Mouse (Mus musculus) spleen, adult 12 weeks (tissue): Measurements from ENCODE around the gene Hoxc6.

Source experiments
- DNase-seq: peaks from one replicate; pipeline ENCODE4 v3.0.0; 2022; ENCODE audit warnings: low spot score

The Hoxc6 gene

DNA sequence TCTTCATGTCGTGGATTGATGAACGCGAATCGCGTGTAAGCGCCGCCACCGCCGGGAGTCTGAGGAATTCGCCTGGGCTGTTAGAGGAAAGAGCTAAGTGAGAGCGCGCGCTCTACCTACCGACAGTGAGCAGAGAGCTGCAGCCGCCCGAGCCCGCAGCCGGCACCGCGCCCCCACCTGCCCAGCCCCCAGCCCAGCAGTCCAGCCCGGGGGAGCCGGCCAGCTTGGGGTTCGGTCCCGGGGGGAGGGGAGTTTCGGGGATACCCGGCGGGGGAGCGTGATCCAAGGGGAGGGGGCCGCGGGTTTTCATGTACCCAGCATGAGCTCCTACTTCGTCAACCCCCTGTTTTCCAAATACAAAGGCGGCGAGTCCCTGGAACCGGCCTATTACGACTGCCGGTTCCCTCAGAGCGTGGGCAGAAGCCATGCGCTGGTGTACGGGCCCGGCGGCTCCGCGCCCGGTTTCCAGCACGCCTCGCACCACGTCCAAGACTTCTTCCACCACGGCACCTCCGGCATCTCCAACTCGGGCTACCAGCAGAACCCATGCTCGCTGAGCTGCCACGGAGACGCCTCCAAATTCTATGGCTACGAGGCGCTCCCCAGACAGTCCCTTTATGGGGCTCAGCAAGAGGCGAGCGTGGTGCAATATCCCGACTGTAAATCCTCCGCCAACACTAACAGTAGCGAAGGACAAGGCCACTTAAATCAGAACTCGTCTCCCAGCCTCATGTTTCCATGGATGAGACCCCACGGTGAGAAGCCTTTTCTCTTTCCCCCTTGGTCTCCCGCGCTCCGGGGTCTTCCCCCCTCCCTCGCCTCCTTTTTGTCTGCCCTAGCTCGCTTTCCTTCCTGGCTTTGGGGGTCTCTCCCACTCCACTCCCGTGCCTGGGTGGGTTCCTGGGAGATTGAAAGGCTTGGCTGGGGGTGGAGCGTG lies 7.3 kb upstream of the Hoxc6 start, which contains the start of gene Hoxc8:
Gene Hoxc8, plus strand, starts transcription at position 147 of the 937 bp plus-strand sequence.
- no peak for DNase-seq

DNA sequence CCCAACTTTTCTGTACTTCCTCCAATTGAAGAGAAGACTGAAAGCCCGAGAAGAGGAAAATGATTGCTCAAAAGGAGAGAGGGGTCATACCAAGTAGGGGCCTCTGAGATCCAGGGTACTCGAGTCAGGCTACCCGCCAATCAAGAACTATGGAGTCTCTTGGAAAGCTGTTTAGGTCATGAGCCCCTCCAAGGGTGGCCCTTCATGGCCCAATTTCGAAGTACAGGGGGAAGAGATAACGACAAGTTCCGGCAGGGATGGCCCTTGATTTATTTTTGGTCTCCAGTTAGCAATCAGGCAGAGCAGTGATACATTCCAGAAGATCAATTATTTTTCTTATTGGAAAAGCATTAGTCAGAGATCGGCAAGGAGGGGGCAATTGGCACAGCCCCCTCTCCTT lies 6.3 kb upstream of the Hoxc6 start:
- no peak for DNase-seq

DNA sequence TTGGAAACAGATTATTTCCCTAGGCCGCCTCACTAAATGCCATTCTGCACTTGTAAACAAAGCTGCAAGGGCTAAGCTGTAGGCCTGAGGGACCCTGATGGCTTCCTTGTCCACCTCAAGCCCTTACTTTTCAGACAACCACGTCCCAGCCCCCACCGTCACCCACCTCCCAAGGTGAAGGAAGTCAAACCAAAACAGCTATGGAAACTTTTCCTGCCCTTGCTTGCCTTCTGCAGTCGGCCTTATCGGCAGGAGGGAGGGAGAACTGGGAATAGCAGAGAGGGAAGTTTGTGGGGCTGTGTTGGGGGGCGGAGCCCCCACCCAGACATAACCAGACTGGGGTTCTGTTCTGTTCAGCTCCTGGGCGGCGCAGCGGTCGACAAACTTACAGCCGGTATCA lies 5.9 kb upstream of the Hoxc6 start:
- no peak for DNase-seq

DNA sequence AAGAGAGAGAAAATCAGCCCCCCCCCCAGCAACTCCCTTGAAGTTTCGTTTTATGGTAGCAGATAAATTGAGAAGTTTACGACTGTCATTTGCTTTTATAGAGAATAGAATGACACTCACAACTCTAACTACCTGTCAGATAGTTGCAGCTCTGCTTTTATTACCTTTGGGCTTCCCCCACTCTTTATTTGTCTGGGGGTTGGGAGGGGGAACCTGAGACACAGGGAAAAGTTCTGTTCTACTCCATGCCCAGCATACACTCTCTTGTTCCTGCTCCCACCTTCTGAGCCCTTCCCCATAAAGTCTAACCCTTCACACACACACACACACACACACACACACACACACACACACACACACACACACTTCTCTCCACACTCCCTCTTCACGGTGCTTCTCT lies 5.2 kb upstream of the Hoxc6 start:
- no peak for DNase-seq

DNA sequence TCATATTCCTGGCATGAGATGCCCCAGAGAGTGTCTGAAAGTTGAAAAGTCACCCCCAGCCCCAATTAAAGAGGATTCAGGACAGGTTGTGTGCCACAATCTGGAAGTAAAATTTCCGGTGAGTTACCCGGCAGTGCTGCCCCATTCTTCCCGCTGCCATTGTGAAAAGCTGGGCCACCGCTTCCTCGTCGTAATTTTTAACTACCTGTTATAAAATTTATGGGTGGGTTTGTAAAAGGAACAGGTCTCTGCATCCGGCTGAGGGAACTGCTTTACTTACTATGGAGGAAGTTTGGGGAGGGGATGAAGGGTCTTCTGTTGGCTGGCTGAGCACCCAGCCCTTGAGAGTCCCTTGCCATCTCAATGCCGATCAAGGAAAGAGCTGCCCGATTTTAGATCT lies 1.5 kb upstream of the Hoxc6 start:
- no peak for DNase-seq

DNA sequence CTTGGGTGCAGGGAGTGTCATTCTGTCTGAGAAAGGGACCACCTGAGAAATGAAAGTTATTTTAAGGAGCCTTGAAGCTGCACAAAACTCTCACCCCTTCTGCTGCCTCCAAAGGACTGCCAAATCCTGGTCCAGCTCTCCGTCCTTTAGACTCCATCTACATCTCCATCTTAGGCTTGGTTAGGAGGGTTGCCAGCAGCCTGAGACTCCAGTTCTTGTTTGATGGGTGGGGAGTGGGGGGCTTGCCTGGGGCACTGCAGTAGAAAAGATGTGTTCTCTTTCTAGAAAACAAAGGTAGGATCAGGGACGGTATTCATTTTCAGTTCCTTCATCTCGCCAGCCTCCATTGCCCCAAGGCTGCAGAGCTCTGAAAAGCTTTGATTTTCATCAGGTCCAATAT lies 626 bp upstream of the Hoxc6 start:
- no peak for DNase-seq

DNA sequence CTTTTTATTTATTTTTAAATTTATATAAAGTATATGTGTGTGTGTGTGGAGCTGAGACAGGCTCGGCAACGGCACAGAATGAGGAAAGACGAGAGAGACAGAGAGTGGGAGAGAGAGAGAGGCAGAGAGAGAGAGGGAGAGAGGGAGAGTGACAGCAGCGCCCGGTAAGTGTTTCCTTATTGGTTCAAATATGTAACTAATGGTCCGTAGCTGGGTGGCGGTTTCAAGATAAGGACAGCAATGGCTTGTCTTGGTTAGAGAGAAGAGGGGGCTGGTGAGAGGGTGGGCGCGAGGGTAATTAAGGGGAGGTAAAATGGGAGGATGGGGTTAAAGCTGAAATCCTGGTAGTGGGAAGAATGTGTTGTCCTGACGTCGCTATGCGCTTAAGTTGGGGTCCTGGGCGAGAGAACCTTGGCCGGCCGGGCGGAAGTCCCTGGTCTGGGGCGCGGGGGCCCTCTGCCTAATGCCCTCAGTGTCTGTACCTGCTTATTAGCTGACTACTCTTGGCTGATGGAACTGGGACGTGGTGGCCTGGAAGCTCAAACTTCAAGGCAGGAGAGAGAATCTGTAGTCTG lies 638 bp downstream of the Hoxc6 start:
- no peak for DNase-seq

DNA sequence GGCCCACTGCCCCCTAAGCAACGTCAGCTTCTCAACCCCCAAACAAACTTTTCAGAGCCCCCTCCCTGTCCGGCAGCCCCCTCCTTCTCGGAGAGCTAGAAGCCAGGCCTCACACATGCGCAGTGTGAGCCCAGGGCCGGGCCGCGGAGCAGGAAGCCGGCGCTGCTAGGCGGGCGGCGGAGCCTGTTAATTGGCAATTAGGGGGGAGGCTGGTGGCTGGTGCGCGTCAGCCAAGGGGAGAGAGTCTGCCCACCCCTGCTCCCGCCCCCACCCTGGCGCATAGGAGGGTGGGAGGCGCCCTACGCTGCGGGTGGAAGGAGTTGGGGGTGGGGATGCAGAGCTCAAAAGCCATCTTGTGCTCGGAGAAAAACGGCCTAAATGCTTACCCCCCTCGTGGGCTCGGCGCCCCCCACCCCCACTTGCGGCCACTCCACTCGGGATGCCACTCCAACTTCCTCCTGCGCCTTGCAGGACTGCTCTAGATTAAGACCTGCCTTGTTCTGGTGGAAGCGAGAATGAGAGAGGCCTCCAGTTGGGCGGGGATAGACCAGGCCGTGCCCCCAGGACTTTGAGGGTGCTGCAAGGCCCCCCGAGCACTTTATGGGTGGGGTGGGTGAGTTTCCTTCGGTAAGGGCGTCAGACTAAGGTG lies 1.2 kb downstream of the Hoxc6 start:
- DNase-seq: no peak

DNA sequence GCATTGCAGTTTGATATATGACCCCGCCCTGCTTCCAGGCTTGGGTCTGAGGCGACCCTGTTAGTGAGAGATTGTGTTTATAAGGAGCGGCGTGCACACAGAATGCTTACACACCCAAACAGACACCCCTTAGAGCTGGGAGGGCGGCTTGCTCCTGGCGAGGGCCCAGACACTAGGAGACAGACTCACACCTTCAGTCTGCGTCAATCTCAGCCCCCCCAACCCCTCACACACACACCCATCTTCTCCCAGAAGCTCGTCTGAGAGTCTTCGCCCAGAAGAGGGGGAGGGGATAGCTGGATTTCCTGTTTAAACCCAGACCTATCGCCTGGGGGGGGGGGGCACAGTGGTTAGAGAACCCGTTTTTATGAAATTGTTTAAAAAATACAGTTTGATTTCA lies 1.9 kb downstream of the Hoxc6 start:
- no peak for DNase-seq

DNA sequence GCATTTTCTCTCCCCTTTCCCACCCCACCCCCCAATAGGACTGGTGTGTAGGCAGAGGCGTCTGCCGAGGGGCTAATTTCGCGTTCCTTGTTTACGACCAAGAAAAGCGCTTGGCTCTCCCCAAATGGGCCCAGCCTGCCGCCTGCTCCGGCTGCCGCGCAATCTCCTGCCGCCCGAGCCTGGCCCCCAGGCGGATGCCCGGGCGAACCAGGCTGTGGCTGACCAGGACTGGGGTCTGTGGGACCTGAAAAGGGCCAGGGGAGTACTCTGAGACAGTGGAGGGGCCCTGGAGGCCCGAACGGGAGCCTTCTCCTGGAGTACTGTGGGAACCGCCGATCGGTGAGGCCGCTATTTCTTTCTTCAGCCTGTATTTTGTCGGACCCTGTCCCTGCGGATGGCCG lies 2.4 kb downstream of the Hoxc6 start:
- no peak for DNase-seq

DNA sequence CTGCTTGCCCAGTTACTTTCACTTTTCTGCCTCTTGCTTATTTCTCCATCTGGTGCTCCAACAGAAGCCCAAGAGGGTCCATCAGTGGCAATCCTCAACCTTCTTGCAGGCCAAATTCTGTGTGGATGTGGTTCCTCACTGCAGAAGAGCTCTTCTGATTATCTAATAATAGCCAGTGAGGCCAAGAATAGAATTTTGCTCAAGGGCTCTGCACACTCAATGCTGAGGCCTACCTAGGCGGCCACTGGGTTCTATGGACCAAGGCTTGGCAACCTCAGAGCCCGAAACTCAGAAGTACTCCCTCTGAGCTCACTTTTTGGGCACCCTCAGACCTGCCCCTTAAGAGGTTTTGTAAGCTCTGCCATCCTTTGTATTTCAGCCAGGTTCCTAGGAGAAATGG lies 3.3 kb downstream of the Hoxc6 start:
- DNase-seq: no peak

DNA sequence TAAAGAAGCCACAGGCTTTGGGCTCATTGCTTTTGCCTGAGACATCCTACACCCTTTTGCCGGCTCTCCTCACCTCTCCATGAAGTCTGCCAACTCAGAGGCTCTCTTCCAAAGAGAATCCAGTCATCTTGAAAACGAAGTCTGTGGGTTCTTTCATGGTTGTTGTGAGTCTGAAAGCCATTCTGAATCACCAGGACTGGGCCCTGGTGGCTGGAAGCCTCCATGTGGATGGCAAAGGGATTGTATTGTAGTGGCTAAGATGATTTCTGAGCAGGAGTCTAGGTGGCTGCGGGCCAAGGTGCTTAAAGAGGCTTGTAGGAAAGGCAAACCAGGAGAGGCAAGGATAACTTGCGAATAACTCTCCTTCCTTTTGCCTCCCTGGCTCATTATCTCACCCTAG lies 4.1 kb downstream of the Hoxc6 start:
- no peak for DNase-seq

DNA sequence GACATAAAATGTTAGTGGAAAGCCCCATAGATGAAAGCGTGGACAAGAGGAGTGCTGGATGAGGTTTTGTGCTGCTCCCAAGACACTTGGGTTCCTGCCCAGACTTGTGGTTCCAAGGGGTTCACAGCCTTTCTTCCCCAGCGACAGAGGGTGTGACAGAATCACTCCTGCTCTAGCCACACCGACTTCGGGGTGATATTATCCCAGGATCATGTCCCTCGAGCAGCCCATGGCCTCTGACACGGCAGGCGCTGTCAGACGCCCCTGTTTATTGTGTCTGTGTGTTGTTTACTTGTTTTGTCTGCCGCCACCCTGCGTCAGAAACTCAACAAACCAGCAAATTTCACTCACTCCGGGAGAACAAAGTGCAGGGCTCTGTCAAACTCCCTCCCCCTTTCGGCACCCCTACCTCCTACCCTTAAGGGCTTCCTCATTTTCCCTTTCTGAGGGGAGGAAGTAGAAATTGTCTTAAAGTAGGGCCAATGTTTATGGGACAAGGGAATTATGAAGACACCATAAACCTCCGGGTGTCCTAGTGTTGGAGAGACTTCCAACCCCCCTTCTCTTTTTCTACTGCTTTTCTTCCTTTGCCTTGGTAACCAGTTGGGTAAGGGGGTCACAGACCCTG lies 4.9 kb downstream of the Hoxc6 start:
- DNase-seq: no peak

DNA sequence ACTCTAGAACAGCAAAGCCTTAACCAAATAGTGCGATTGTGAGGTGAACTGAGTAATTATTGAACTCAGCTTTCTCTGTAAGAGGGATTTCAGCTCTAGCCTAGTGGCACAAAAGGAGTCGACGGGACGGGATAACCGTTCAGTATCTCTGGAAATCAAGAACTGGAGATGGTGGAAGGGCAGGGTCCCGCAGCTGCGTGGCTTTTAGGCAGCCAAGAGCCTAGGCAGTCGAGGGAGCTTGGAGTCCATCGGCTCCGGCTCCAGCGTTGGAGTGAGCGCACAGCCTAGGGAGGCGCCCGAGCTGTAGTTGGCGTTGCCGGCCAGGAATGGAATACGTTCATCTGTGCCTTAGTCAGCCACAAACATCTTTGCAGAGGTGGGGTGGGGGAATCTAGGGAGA lies 7.3 kb downstream of the Hoxc6 start:
- DNase-seq: no peak

DNA sequence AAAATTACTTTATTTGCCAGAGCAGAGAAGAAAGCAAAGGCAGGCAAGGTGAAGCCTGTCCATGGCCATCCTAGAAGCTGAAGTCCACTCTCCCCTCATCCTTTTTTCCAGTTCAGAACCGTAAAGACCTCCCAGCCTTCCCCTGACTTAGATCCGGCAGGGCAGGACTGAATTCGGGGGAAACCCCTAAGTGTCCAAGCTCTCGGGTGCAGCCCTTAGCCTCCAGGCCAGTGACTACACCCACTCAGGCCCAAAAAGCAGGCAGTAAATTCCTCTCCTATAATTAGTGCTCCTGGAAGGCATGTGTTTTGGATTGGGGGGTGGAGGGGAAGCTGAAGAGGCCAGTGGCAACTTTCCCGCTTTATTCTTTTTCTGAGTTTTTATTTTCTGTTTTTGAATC lies 7.7 kb downstream of the Hoxc6 start:
- no peak for DNase-seq

DNA sequence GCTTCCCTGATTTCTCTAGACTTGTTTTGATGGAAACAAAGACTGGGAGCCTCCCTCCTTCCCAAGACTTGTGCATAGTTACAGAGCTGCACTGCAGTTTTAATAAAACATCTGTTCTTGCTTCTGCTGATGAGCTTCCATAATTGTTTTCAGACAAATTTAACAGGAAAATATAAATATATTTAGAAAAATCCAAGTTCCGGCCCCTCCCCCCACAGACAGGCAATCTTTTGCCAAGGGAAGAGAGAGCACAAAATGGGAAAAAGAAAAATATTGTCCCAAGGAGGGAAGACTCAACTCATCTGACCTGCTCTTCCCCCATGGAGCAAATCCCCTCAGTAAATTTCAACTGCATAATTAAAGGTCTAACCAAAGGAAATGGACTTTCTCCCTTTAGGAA lies 8.3 kb downstream of the Hoxc6 start:
- DNase-seq: no peak

DNA sequence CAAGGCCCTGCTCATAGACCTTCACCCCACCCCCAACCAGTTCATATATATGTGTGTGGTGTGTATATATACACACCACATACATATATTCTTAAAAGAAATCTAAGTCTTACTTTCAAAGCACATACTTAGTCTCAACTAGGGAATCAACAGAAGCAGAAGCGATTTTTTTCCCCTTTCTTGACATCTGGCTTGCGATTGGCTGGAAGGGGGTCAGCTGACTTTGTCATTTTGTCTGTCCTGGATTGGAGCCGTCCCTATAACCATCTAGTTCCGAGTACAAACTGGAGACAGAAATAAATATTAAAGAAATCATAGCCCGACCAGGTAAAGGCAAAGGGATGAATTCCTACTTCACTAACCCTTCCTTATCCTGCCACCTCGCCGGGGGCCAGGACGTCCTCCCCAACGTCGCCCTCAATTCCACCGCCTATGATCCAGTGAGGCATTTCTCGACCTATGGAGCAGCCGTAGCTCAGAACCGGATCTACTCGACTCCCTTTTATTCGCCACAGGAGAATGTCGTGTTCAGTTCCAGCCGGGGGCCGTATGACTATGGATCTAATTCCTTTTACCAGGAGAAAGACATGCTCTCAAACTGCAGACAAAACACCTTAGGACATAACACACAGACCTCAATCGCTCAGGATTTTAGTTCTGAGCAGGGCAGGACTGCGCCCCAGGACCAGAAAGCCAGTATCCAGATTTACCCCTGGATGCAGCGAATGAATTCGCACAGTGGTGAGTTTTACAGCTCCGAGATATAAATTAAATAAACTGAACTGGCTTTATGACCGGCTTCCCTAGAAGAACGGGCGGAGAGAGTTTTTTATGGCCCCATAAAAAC lies 11.4 kb downstream of the Hoxc6 start:
- DNase-seq: no peak

DNA sequence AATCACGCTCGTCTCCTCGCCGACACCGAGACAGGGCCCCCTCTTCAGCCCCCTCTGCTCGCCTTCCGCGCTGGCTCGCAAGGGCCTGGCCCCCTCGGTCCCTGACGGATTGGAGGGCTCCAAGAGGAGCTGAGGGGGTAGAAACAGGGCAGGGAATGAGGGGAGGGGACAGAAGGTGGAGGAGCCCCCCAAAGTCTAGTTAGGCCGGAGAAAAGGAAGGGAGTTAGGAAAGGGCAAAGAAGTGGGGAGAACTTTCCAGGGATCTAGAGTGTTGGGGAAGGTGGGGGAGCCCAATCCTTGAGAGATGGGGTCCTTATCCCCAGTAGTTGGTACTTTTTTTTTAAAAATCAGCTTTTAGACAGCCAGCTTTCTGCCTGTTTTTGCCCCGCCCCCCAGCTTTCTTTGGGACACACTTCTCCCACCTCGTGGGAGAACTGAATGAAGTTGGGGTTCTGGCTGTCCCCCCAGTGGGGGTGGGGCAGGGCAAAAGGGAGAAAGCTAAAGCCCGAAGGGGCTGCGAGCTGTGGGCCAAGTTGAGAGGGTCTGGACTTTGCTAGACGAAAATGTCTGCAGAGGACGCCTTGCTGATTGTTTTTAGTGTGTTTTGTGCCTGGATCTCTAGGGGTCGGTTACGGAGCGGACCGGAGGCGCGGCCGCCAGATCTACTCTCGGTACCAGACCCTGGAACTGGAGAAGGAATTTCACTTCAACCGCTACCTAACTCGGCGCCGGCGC lies 12.2 kb downstream of the Hoxc6 start:
- DNase-seq: no peak

DNA sequence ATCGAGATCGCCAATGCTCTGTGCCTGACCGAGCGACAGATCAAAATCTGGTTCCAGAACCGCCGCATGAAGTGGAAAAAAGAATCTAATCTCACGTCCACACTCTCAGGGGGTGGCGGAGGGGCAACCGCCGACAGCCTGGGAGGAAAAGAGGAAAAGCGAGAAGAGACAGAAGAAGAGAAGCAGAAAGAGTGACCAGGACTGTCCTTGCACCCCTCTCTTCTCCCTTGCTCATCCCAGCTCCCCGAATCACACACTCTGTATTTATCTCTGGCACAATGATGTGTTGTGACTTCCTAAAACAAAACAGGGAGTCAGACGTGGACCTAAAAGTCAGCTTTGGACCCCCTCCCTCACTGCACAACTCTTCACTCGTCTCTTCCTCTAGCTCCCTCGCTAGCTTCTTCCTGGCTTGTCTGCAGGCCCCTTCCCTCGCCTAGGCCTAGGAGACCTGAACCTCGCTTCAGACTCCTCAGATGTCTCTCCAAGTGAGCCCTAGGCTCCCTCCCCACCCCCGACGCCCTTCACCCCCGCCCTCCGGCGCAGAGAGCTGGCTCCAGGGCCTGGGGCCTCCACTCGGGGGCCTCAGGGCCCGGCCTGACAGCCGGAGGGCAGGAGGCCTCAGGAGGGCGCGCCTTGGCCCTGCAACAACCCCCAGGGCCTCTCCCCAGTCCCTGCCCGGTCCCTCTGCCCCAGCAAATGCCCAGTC lies 12.9 kb downstream of the Hoxc6 start:
- no peak for DNase-seq

DNA sequence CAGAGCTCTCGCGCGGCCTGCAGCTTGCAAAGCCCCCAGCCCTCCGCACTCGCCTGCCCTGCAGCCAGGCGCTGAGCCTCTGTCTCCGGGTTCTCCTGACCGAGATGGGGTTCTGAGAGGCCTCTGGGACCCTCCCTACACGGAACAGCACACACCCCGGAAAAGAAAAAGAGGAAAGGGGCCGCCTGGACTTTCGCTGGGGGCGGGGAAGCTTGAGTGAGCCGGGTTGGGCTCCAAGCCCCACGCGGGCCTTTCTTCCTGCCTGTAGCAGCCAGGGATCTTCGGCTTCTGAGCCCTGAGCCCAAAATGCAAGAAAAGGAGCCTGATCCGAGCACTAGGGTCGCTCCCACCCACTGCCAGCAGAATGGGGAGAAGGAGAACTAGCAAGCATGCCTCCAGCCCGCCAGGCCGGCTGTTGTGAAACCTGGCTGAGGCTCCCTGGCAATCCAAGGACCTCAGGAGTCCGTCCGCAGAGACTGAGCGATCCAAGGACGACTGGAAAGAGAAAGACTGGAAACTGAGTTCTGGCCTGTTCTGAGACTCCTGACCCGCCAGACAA lies 13.9 kb downstream of the Hoxc6 start:
- no peak for DNase-seq
